Mouse (Mus musculus) kidney, embryonic 15.5 days (tissue): ENCODE measurements around the gene Lyrm7. TPM values are rescaled to one million over a fixed set of nuclear protein-coding genes. Genes with fewer than 3 reads are reported as not detected.
A peak's percentile ranks its signal among the peaks of the same experiment; 100 is the strongest.
"Not testable (repeated sequence)": the region's sequence is repeated elsewhere in the genome, so short reads cannot be mapped to it uniquely, and the experiment has no call there.

Experiments used
- ATAC-seq: fragments of 200-750 bp; cut with Nextera tagmentation; replicated peaks from 2 replicates; pipeline ENCODE4 v1.8.0; 2017; ENCODE audit warnings: moderate TSS enrichment; ENCODE audit not compliant: low FRiP score
- H3K27ac ChIP-seq: fragments of 300-500 bp; sonication (generic); 2 replicates; pipeline ENCODE4 v1.5.1; 2015; ENCODE audit warnings: mild to moderate bottlenecking, inconsistent platforms
- H3K27me3 ChIP-seq: fragments of 300-500 bp; sonication (generic); 2 replicates; pipeline ENCODE4 v1.6.1; 2015; ENCODE audit warnings: inconsistent platforms
- H3K36me3 ChIP-seq: fragments of 300-500 bp; sonication (generic); 2 replicates; pipeline ENCODE4 v1.6.1; 2015; ENCODE audit warnings: inconsistent platforms
- H3K4me1 ChIP-seq: fragments of 300-500 bp; sonication (generic); 2 replicates; pipeline ENCODE4 v1.6.1; 2015; ENCODE audit warnings: inconsistent platforms
- H3K4me2 ChIP-seq: fragments of 300-500 bp; sonication (generic); 2 replicates; pipeline ENCODE4 v1.6.1; 2015; ENCODE audit warnings: moderate library complexity, mild to moderate bottlenecking, inconsistent platforms
- H3K4me3 ChIP-seq: fragments of 300-500 bp; sonication (generic); replicated peaks from 2 replicates; pipeline ENCODE4 v1.5.1; 2015; ENCODE audit warnings: mild to moderate bottlenecking, inconsistent platforms
- H3K9ac ChIP-seq: fragments of 300-500 bp; sonication (generic); 2 replicates; pipeline ENCODE4 v1.6.1; 2015; ENCODE audit warnings: mild to moderate bottlenecking, inconsistent platforms
- H3K9me3 ChIP-seq: fragments of 300-500 bp; sonication (generic); replicated peaks from 2 replicates; pipeline ENCODE4 v1.6.1; 2016; ENCODE audit warnings: inconsistent platforms
- WGBS: fragments of 180-500 bp; shearing (Covaris S2); methylation state at CpG from one replicate; pipeline ENCODE4 v1.1.7; 2015; ENCODE audit warnings: mixed read lengths; 5-methylcytosine and 5-hydroxymethylcytosine counted together
- polyA plus RNA-seq: library from polyadenylated mRNA; unstranded; fragments of >200 nt; fragmentation: Nextera tagmentation; extraction: Ambion mirVana; gene quantifications from 2 replicates; pipeline ENCODE4 v1.2.1, GENCODE M21; 2015

Lyrm7 gene
- polyA plus RNA-seq, 1 experiment from 2014 or later: 5.3 TPM

DNA sequence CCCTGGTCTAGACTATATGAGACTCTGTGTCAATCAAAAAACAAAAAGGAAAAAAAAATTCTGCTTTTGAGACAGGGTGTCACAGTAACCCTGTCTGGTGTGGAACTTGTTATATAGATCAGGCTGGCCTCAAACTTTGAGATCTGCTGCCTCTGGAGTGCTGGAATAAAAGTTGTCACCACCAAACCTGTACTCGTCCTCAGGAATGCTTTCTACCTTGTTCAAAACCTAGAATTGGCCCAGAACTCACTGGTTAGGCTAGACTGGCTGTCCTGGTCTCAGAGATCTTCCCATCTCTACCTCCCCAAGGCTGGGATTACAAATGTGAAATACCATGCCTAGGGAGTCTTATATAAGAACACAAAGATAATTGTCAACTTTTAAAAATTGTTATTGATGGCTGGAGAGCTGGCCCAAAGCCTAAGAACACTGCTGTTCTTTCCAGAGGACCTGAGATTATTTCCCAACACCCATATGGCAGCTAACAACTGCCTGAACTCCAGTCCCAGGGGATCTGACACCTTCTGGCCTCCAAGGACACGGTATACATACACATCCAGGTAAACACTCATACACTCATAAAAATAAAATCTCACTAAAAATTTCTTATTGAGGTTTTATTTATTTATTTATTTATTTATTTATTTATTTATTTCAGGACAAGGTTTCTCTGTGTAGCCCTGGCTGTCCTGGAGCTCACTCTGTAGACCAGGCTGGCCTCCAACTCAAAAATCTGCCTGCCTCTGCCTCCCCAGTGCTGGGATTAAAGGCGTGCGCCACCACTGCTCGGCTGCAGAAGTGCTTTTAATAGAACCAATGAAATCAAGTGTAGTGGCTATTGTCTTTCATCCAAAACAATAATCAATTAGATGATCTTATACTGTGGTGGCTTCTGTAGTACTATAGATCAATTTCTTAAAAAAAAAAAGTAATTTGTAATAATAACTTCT, 1.0 kb upstream of the Lyrm7 start:
- H3K9ac ChIP-seq: no peak overlapping the region
- ATAC-seq: no peak
- 87% methylated on average over 5 of the region's 5 CpGs for WGBS
- no peaks in the 10 kb centered on the region for H3K36me3 ChIP-seq
- H3K27me3 ChIP-seq: no peaks in the 10 kb centered on the region
- H3K4me2 ChIP-seq: peak overlapping the region; percentile 85; the same call in 1 of the 2 replicates
- peaks cover 26% of the 10 kb centered on the region for H3K4me1 ChIP-seq
- no peak overlapping the region for H3K27ac ChIP-seq
- no peak overlapping the region for H3K4me3 ChIP-seq
- H3K9me3 ChIP-seq: no peaks in the 10 kb centered on the region

DNA sequence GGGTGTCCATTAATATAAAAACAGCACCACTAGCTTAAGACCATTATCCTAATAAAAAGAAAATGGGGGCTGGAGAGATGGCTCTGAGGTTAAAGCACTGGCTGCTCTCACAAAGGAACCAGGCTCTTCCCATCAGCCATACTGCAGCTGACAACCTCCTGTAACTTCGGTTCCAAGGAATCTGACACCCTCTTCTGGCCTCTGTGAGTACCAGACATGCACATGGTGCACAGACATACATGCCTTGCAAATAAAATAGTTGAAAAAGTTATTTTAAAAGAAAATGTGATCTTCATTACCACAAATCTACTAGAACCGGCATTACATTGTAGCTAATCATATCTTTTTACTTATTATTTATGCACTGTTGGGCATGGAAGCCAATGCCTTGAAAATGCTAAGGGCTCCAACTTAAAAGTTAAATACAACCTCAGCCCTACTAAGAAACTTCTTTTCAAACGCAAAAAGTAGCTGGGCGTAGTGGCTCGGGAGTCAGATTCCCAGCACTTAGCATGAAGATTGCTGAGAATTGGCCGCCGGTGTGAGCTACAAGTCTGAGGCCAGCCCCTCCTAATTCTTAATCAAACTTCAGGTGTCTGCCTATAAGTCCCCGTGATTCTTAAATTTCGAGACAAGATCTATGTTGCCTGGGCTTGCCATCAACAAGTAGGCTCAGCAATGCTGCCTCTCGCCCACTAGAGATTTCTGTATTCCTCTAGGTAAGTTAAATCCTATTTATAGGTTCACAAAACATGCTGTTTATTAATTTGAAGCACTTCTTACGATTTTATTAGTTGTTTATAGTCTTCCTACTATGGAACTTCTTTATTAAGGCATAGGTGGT, 1.2 kb downstream of the Lyrm7 start:
- 23% methylated on average over 11 of the region's 11 CpGs for WGBS
- ATAC-seq: no peak
- H3K27ac ChIP-seq: peak overlapping the region; percentile 77
- peak overlapping the region; percentile 60 for H3K4me3 ChIP-seq
- peaks cover 18% of the 10 kb centered on the region for H3K4me1 ChIP-seq
- H3K36me3 ChIP-seq: no peaks in the 10 kb centered on the region
- no peaks in the 10 kb centered on the region for H3K9me3 ChIP-seq
- H3K9ac ChIP-seq: peak overlapping the region; percentile 67
- peak overlapping the region; percentile 85 for H3K4me2 ChIP-seq
- no peaks in the 10 kb centered on the region for H3K27me3 ChIP-seq

GRCm38 (mm10) chr11:54858880-54859279, 1.8 kb downstream of the Lyrm7 start:
- not testable (repeated sequence) for H3K9ac ChIP-seq, H3K27ac ChIP-seq, H3K36me3 ChIP-seq, ATAC-seq, H3K9me3 ChIP-seq, H3K27me3 ChIP-seq, H3K4me3 ChIP-seq
- Histone ChIP-seq H3K4me2 (0 out of 2 replicates have a peak overlapping the region, but pooled peaks have one; percentile 85), H3K4me1 (peaks cover 18% of the 10 kb centered on the region)
- WGBS: 96% methylated on average over 11 of the region's 12 CpGs

DNA sequence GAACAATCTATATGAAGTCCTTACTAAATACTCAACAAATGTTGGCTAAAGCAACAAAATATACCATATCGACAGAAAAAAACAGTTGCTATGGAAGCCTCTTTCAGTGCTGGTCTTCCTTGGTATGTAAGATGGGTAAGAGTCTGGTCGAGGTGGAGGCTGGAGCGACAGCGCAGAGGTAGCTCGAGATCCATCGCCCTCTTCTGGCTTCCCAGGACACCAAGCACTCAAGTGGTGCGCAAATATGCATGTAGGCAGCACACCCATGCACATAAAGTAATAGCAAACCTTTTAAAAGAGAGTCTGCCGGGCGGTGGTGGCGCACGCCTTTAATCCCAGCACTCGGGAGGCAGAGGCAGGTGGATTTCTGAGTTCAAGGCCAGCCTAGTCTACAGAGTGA, 9.1 kb downstream of the Lyrm7 start:
- WGBS: 93% methylated on average over 12 of the region's 12 CpGs
- H3K4me1 ChIP-seq: peaks cover 2% of the 10 kb centered on the region
- H3K27me3 ChIP-seq: no peaks in the 10 kb centered on the region
- no peak overlapping the region for H3K4me3 ChIP-seq
- H3K9ac ChIP-seq: no peak overlapping the region
- no peak overlapping the region for H3K4me2 ChIP-seq
- H3K36me3 ChIP-seq: no peaks in the 10 kb centered on the region
- no peaks in the 10 kb centered on the region for H3K9me3 ChIP-seq
- H3K27ac ChIP-seq: no peak overlapping the region
- no peak for ATAC-seq

- H3K9ac ChIP-seq: no peak overlapping the region
- H3K27ac ChIP-seq: no peak overlapping the region
- no peak for ATAC-seq
- H3K4me2 ChIP-seq: no peak overlapping the region
- no peak overlapping the region for H3K4me3 ChIP-seq
- 85% methylated on average over 10 of the region's 10 CpGs for WGBS
- no peaks in the 10 kb centered on the region for H3K27me3 ChIP-seq
- H3K36me3 ChIP-seq: no peaks in the 10 kb centered on the region
- H3K9me3 ChIP-seq: no peaks in the 10 kb centered on the region
- H3K4me1 ChIP-seq: peaks cover 14% of the 10 kb centered on the region
Observed at GRCm38 (mm10) chr11:54849961-54850758, 10.6 kb downstream of the Lyrm7 start.

GRCm38 (mm10) chr11:54845470-54846442, 15.0 kb downstream of the Lyrm7 start:
- WGBS: 60% methylated on average over 8 of the region's 8 CpGs
- Histone ChIP-seq H3K27me3 (no peaks in the 10 kb centered on the region), H3K9me3 (no peaks in the 10 kb centered on the region), H3K36me3 (no peaks in the 10 kb centered on the region), H3K4me1 (peaks cover 14% of the 10 kb centered on the region), H3K27ac (no peak overlapping the region), H3K9ac (no peak overlapping the region), H3K4me3 (no peak overlapping the region), H3K4me2 (no peak overlapping the region)
- no peak for ATAC-seq

DNA sequence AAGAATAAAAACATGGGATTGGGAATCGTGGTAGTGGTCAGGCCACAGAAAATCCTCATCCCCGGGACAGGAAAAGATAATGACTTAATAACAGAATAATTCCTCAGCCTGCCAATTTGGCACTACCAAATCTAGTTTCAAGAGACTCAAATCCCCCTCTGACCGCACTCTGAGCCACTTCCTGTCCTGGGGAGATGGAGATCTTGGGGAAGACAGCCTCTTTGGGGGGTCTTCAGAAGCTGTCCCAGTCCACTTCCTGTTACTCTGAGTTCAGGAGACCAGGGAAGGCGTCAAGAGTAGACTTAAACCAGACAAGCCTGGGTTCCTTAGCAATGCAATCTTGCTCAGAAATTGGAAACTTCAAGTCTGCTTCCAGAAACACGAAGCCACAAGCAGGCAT, 15.8 kb downstream of the Lyrm7 start:
- H3K4me1 ChIP-seq: peaks cover 14% of the 10 kb centered on the region
- H3K9ac ChIP-seq: no peak overlapping the region
- no peaks in the 10 kb centered on the region for H3K27me3 ChIP-seq
- no peak overlapping the region for H3K27ac ChIP-seq
- no peak for ATAC-seq
- no peaks in the 10 kb centered on the region for H3K9me3 ChIP-seq
- H3K36me3 ChIP-seq: no peaks in the 10 kb centered on the region
- H3K4me2 ChIP-seq: no peak overlapping the region
- no peak overlapping the region for H3K4me3 ChIP-seq
- 81% methylated on average over 5 of the region's 5 CpGs for WGBS

GRCm38 (mm10) chr11:54844424-54844823, 16.3 kb downstream of the Lyrm7 start:
- H3K27ac ChIP-seq: no peak overlapping the region

GRCm38 (mm10) chr11:54840891-54841290, 19.8 kb downstream of the Lyrm7 start:
- Histone ChIP-seq H3K4me2 (no peak overlapping the region), H3K4me1 (peaks cover 5% of the 10 kb centered on the region; the same call in 1 of the 2 replicates), H3K27ac (no peak overlapping the region), H3K4me3 (no peak overlapping the region), H3K9me3 (no peaks in the 10 kb centered on the region), H3K27me3 (no peaks in the 10 kb centered on the region), H3K9ac (no peak overlapping the region), H3K36me3 (no peaks in the 10 kb centered on the region)
- no peak for ATAC-seq
- WGBS: 90% methylated on average over 11 of the region's 11 CpGs

More at GRCm38 (mm10) chr11:54844424-54844823, 16.3 kb downstream of the Lyrm7 start:
- Histone ChIP-seq H3K9ac (no peak overlapping the region), H3K9me3 (no peaks in the 10 kb centered on the region), H3K4me3 (no peak overlapping the region), H3K36me3 (no peaks in the 10 kb centered on the region), H3K27me3 (no peaks in the 10 kb centered on the region), H3K4me2 (no peak overlapping the region), H3K4me1 (peaks cover 14% of the 10 kb centered on the region)
- 60% methylated on average over 9 of the region's 9 CpGs for WGBS
- no peak for ATAC-seq

GRCm38 (mm10) chr11:54839696-54840095, 21.0 kb downstream of the Lyrm7 start:
- Histone ChIP-seq H3K4me1 (no peaks in the 10 kb centered on the region), H3K27me3 (no peaks in the 10 kb centered on the region), H3K9ac (no peak overlapping the region), H3K4me2 (no peak overlapping the region), H3K9me3 (no peaks in the 10 kb centered on the region), H3K27ac (no peak overlapping the region), H3K4me3 (no peak overlapping the region), H3K36me3 (no peaks in the 10 kb centered on the region)
- ATAC-seq: no peak
- WGBS: 91% methylated on average over 4 of the region's 4 CpGs

DNA sequence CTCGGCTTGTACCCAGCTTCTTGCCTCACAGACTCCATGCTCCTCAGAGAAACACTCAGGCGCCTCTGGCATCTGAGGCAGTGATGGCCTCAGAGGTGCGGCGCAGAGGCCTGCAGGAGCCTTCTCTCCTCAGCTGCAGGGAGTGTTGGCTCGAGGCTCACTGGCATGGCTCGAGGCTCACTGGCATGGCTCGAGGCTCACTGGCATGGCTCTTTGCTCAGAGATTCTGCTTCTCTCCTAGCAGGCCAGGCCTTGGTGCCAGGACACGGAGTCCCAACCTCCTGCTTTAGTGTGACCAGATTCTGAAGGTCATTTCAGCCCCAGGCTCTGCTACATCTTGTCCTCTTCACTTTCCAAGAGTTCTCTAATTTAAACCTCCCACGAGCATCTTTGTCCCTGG, 24.6 kb downstream of the Lyrm7 start:
- no peak for ATAC-seq
- H3K9ac ChIP-seq: no peak overlapping the region
- no peak overlapping the region for H3K4me3 ChIP-seq
- no peak overlapping the region for H3K27ac ChIP-seq
- no peak overlapping the region for H3K4me2 ChIP-seq
- H3K4me1 ChIP-seq: no peaks in the 10 kb centered on the region
- no peaks in the 10 kb centered on the region for H3K9me3 ChIP-seq
- no peaks in the 10 kb centered on the region for H3K36me3 ChIP-seq
- WGBS: 81% methylated on average over 9 of the region's 9 CpGs
- no peaks in the 10 kb centered on the region for H3K27me3 ChIP-seq
